Mouse (Mus musculus) MEL (cell line): ENCODE measurements at regions not wholly inside any gene's neighbourhood (a gene's known extent, or its start where the extent isn't known, plus 50 kb on each side); places are given as distances from the start of the nearest gene placed in this dataset.

Experiments used
- DNase-seq: peaks from one replicate; pipeline ENCODE4 v3.0.0; 2011; ENCODE audit warnings: low read depth, low spot score
- H3K27ac ChIP-seq: 2 replicates; pipeline ENCODE4 v1.5.1; 2012; ENCODE audit warnings: low read depth, mild to moderate bottlenecking, control low read depth, low read length, moderate library complexity; ENCODE audit not compliant: control insufficient read depth
- H3K27me3 ChIP-seq, 2 experiments: fragments of 150-350 bp in 1 of 2; sonication (generic) in 1 of 2; 2 replicates each; pipeline ENCODE4 v1.6.1; 2012; ENCODE audit warnings: low read length in 2 of 2, mild to moderate bottlenecking in 2 of 2, improper control_type of control experiment in 1 of 2, moderate library complexity in 1 of 2; ENCODE audit not compliant: insufficient read depth in 2 of 2, control insufficient read depth in 1 of 2
- H3K36me3 ChIP-seq, 2 experiments: 2 replicates each; pipeline ENCODE4 v1.6.1; 2012 to 2014; ENCODE audit warnings: low read length in 2 of 2, improper control_type of control experiment in 1 of 2, inconsistent platforms in 1 of 2, mild to moderate bottlenecking in 1 of 2; ENCODE audit not compliant: insufficient read depth in 2 of 2, control insufficient read depth in 1 of 2
- H3K4me1 ChIP-seq, 2 experiments: fragments of 150-350 bp in 1 of 2; sonication (generic) in 1 of 2; 2 replicates each; pipeline ENCODE4 v1.6.1; 2012; ENCODE audit warnings: low read length in 2 of 2, improper control_type of control experiment in 1 of 2, mild to moderate bottlenecking in 1 of 2; ENCODE audit not compliant: insufficient read depth in 2 of 2, control insufficient read depth in 1 of 2
- H3K4me3 ChIP-seq, 2 experiments: fragments of 150-350 bp in 1 of 2; sonication (generic) in 1 of 2; 2 replicates each; pipeline ENCODE4 v1.5.1; 2012; ENCODE audit warnings: low read depth in 2 of 2, low read length in 2 of 2, mild to moderate bottlenecking in 2 of 2, moderate library complexity in 2 of 2, control low read depth in 1 of 2, improper control_type of control experiment in 1 of 2; ENCODE audit not compliant: control insufficient read depth in 1 of 2, insufficient read depth in 1 of 2
- H3K79me2 ChIP-seq: 2 replicates; pipeline ENCODE4 v1.6.1; 2012; ENCODE audit warnings: mild to moderate bottlenecking, low read length, moderate library complexity; ENCODE audit not compliant: control insufficient read depth, poor library complexity, insufficient read depth
- H3K9ac ChIP-seq: 2 replicates; pipeline ENCODE4 v1.6.1; 2012; ENCODE audit warnings: low read depth, mild to moderate bottlenecking, control low read depth, low read length, moderate library complexity; ENCODE audit not compliant: control insufficient read depth, poor library complexity, severe bottlenecking
- H3K9me3 ChIP-seq: fragments of 150-350 bp; sonication (generic); replicated peaks from 2 replicates; pipeline ENCODE4 v1.6.1; 2012; ENCODE audit warnings: mild to moderate bottlenecking, low read length, improper control_type of control experiment, moderate library complexity; ENCODE audit not compliant: insufficient read depth
- BHLHE40 ChIP-seq: IDR thresholded peaks from 2 replicates; pipeline ENCODE4 v1.6.1; 2012; ENCODE audit warnings: low read depth, mild to moderate bottlenecking, inconsistent platforms, low read length, improper control_type of control experiment, borderline replicate concordance
- CHD1 ChIP-seq: IDR thresholded peaks from 2 replicates; pipeline ENCODE4 v1.6.1; 2012; ENCODE audit warnings: low read depth, mild to moderate bottlenecking, inconsistent platforms, low read length, improper control_type of control experiment
- CTCF ChIP-seq, 3 experiments: IDR thresholded peaks in 2 of 3; conservative IDR thresholded peaks in 1 of 3; 2 replicates each; pipeline ENCODE4 v1.5.1; 2011 to 2012; ENCODE audit warnings: low read length in 3 of 3, low read depth in 2 of 3, mild to moderate bottlenecking in 2 of 3, improper control_type of control experiment in 1 of 3, inconsistent platforms in 1 of 3, mixed read lengths in 1 of 3, moderate library complexity in 1 of 3; ENCODE audit not compliant: control insufficient read depth in 1 of 3, insufficient read depth in 1 of 3, poor library complexity in 1 of 3, severe bottlenecking in 1 of 3
- ELF1 ChIP-seq: IDR thresholded peaks from 2 replicates; pipeline ENCODE4 v1.6.1; 2014; ENCODE audit warnings: low read depth, mild to moderate bottlenecking, inconsistent platforms, low read length, improper control_type of control experiment, moderate library complexity
- ETS1 ChIP-seq: IDR thresholded peaks from 2 replicates; pipeline ENCODE4 v1.6.1; 2012; ENCODE audit warnings: low read depth, mild to moderate bottlenecking, inconsistent platforms, low read length, improper control_type of control experiment, moderate library complexity
- GABPA ChIP-seq: IDR thresholded peaks from 2 replicates; pipeline ENCODE4 v1.6.1; 2012; ENCODE audit warnings: low read depth, mild to moderate bottlenecking, inconsistent platforms, low read length, improper control_type of control experiment, moderate library complexity
- HCFC1 ChIP-seq: IDR thresholded peaks from 2 replicates; pipeline ENCODE4 v1.6.1; 2012; ENCODE audit warnings: low read depth, mild to moderate bottlenecking, inconsistent platforms, low read length, improper control_type of control experiment, moderate library complexity
- JUND ChIP-seq: IDR thresholded peaks from 2 replicates; pipeline ENCODE4 v1.6.1; 2011; ENCODE audit warnings: low read depth, mild to moderate bottlenecking, improper control_type of control experiment, low read length
- POLR2A ChIP-seq, 2 experiments: IDR thresholded peaks; 2 replicates each; pipeline ENCODE4 v1.6.1; 2011 to 2012; ENCODE audit warnings: low read length in 2 of 2, mild to moderate bottlenecking in 2 of 2, control low read depth in 1 of 2, improper control_type of control experiment in 1 of 2, low read depth in 1 of 2, moderate library complexity in 1 of 2; ENCODE audit not compliant: control insufficient read depth in 1 of 2, insufficient read depth in 1 of 2, poor library complexity in 1 of 2
- RAD21 ChIP-seq: IDR thresholded peaks from 2 replicates; pipeline ENCODE4 v1.6.1; 2011; ENCODE audit warnings: mild to moderate bottlenecking, low read depth, low read length, improper control_type of control experiment
- SIN3A ChIP-seq: IDR thresholded peaks from 2 replicates; pipeline ENCODE4 v1.6.1; 2012; ENCODE audit warnings: low read length, improper control_type of control experiment, inconsistent platforms
- SMC3 ChIP-seq: IDR thresholded peaks from 2 replicates; pipeline ENCODE4 v1.6.1; 2011; ENCODE audit warnings: low read depth, low read length, improper control_type of control experiment
- TAL1 ChIP-seq: IDR thresholded peaks from 2 replicates; pipeline ENCODE4 v1.6.1; 2012; ENCODE audit warnings: mild to moderate bottlenecking, inconsistent platforms, low read length, moderate library complexity, mixed read lengths
- TCF12 ChIP-seq: IDR thresholded peaks from 2 replicates; pipeline ENCODE4 v1.6.1; 2014; ENCODE audit warnings: low read depth, mild to moderate bottlenecking, inconsistent platforms, low read length, improper control_type of control experiment, moderate library complexity
- USF2 ChIP-seq, 2 experiments: IDR thresholded peaks; 2 replicates each; pipeline ENCODE4 v1.6.1; 2011 to 2012; ENCODE audit warnings: improper control_type of control experiment in 2 of 2, low read length in 2 of 2, borderline replicate concordance in 1 of 2, inconsistent platforms in 1 of 2, low read depth in 1 of 2, mild to moderate bottlenecking in 1 of 2; ENCODE audit not compliant: insufficient read depth in 1 of 2
- ZC3H11A ChIP-seq: IDR thresholded peaks from 2 replicates; pipeline ENCODE4 v1.6.1; 2012; ENCODE audit warnings: low read depth, mild to moderate bottlenecking, inconsistent platforms, low read length, improper control_type of control experiment
- ZKSCAN1 ChIP-seq: IDR thresholded peaks from 2 replicates; pipeline ENCODE4 v1.6.1; 2012; ENCODE audit warnings: low read depth, mild to moderate bottlenecking, inconsistent platforms, low read length, improper control_type of control experiment, moderate library complexity
- ZNF384 ChIP-seq: IDR thresholded peaks from 2 replicates; pipeline ENCODE4 v1.6.1; 2012; ENCODE audit warnings: low read depth, mild to moderate bottlenecking, inconsistent platforms, low read length, improper control_type of control experiment

GRCm38 (mm10) chr10:66853258-66853657 is 242.7 kb upstream of the Jmjd1c start:
- no peak for TF ChIP-seq TCF12
- TF ChIP-seq ZNF384, result 0 out of 2 replicates have a peak, but pooled peaks have one; percentile 20
- peak; percentile 48 for TF ChIP-seq ZC3H11A
- no peak for TF ChIP-seq BHLHE40
- no peak for TF ChIP-seq GABPA
- peak; percentile 70 for TF ChIP-seq SMC3
- TF ChIP-seq CTCF (IDR thresholded peaks at IDR 0.05 in 2 of 3, conservative IDR thresholded peaks at IDR 0.05 in 1 of 3; ENCODE audit: control insufficient read depth in 1 of 3, insufficient read depth in 1 of 3, low read depth in 2 of 3, low read length in 3 of 3, poor library complexity in 1 of 3, severe bottlenecking in 1 of 3), result peak; percentile 76 to 85 (median 77)
- no peak for TF ChIP-seq USF2 (IDR thresholded peaks at IDR 0.05; ENCODE audit: borderline replicate concordance in 1 of 2, insufficient read depth in 1 of 2, low read depth in 1 of 2, low read length in 2 of 2)
- TF ChIP-seq ELF1, result peak; percentile 59; the same call in 1 of the 2 replicates
- peak; percentile 84 for TF ChIP-seq RAD21
- no peak for TF ChIP-seq ETS1
- no peak for TF ChIP-seq POLR2A (IDR thresholded peaks at IDR 0.05; ENCODE audit: control insufficient read depth in 1 of 2, insufficient read depth in 1 of 2, low read depth in 1 of 2, low read length in 2 of 2, poor library complexity in 1 of 2)
- no peak for TF ChIP-seq HCFC1
- TF ChIP-seq SIN3A, result 0 out of 2 replicates have a peak, but pooled peaks have one; percentile 16
- Histone ChIP-seq H3K27me3 (no peaks in the 10 kb centered on the region), H3K4me1 (peaks cover 0 to 5% of the 10 kb centered on the region in 2 experiments; a peak in 2 of 4 replicates), H3K36me3 (peaks cover 0 to 2% of the 10 kb centered on the region in 2 experiments; a peak in 1 of 4 replicates), H3K4me3 (peak overlapping the region; percentile 41 to 46), H3K9ac (peak overlapping the region; percentile 43), H3K27ac (no peak overlapping the region), H3K79me2 (no peaks in the 10 kb centered on the region), H3K9me3 (no peaks in the 10 kb centered on the region)
- DNase-seq, result peak; percentile 87

- TF ChIP-seq JUND (no peak), SMC3 (no peak), TAL1 (no peak), ZKSCAN1 (no peak), USF2 (IDR thresholded peaks at IDR 0.05; ENCODE audit: borderline replicate concordance in 1 of 2, insufficient read depth in 1 of 2, low read depth in 1 of 2, low read length in 2 of 2) (no peak), CHD1 (no peak)
- Histone ChIP-seq H3K9me3 (no peaks in the 10 kb centered on the region), H3K4me3 (no peak overlapping the region), H3K36me3 (peaks cover 0 to 2% of the 10 kb centered on the region in 2 experiments; a peak in 1 of 4 replicates), H3K27me3 (no peaks in the 10 kb centered on the region), H3K9ac (no peak overlapping the region), H3K27ac (no peak overlapping the region), H3K4me1 (peaks cover 0 to 5% of the 10 kb centered on the region in 2 experiments; a peak in 2 of 4 replicates), H3K79me2 (no peaks in the 10 kb centered on the region)
- no peak for DNase-seq
Measured at GRCm38 (mm10) chr10:66854895-66855294, 241.0 kb upstream of the Jmjd1c start.
